Mouse (Mus musculus): Measurements from ENCODE around the gene Hspa4. TPM values are rescaled to one million over a fixed set of nuclear protein-coding genes. Genes with fewer than 3 reads are reported as not detected.
"Not testable (repeated sequence)": the region's sequence is repeated elsewhere in the genome, so short reads cannot be mapped to it uniquely, and the experiment has no call there.

Gene Hspa4
- total and polyA plus RNA-seq, 3 experiments: 184 to 585 (median 363) TPM

DNA sequence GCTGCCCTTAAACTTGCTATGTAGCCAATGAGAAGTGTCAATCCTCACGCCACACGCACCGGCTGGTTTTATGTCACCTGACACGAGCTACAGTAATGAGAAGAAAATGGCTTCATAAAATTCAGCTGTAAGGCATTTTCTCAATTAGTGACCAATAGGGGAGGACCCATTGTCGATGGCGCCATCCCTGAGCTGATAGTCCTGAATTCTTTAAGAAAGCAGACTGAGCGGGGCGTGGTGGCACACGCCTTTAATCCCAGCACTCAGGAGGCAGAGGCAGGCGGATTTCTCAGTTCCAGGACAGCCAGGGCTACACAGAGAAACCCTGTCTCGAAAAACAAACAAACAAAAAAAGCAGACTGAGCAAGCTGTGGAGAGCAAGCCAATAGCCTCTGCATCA is 9.4 kb downstream of the Hspa4 start:
- Histone ChIP-seq H3K27ac (ENCODE audit: insufficient read depth, low read depth) (no peak overlapping the region), H3K36me3 (replicated peaks in 1 of 2; ENCODE audit: control insufficient read depth in 1 of 2, insufficient read depth in 1 of 2, low read length in 1 of 2) (peaks cover 62 to 91% of the 10 kb centered on the region in 2 experiments), H3K4me3 (replicated peaks in 1 of 3; ENCODE audit: low read depth in 2 of 3, low read length in 2 of 3, poor library complexity in 1 of 3) (no peak overlapping the region), H3K4me1 (ENCODE audit: control insufficient read depth in 1 of 2, insufficient read depth in 2 of 2) (peaks cover 3 to 19% of the 10 kb centered on the region in 2 experiments; a peak in 2 of 4 replicates), H3K79me2 (replicated peaks; ENCODE audit: control insufficient read depth, extremely low read depth, insufficient read depth, poor library complexity, severe bottlenecking) (peaks cover 89% of the 10 kb centered on the region), H3K9me3 (replicated peaks; ENCODE audit: low read length) (no peaks in the 10 kb centered on the region), H3K27me3 (replicated peaks) (no peaks in the 10 kb centered on the region), H3K9ac (ENCODE audit: insufficient read depth, low read depth) (no peak overlapping the region), H3K4me2 (ENCODE audit: insufficient read depth, low read depth, poor library complexity, severe bottlenecking) (no peak overlapping the region)
- DNase-seq (ENCODE audit: extremely low read depth): no peak
- in situ Hi-C loops (cut with MboI; ENCODE audit: low pct_ligation_motif_present, low pct_unique_long_range_greater_than_20kb, low sequenced_read_pairs) (no loop called here), dilution Hi-C loops (cut with MboI; ENCODE audit: extremely low pct_ligation_motif_present, extremely low pct_unique_long_range_greater_than_20kb, low sequenced_read_pairs) (no loop called here)
- TF ChIP-seq ZNF384 (IDR thresholded peaks at IDR 0.05; ENCODE audit: low read depth, low read length): no peak
- no peak for TF ChIP-seq MXI1 (IDR thresholded peaks at IDR 0.05; ENCODE audit: low read depth, low read length)
- TF ChIP-seq ELF1 (IDR thresholded peaks at IDR 0.05; ENCODE audit: low read depth, low read length): no peak
- TF ChIP-seq IRF4 (IDR thresholded peaks at IDR 0.05; ENCODE audit: low read depth, low read length): no peak
- no peak for TF ChIP-seq EP300 (IDR thresholded peaks at IDR 0.05; ENCODE audit: low read length)
- TF ChIP-seq JUN (IDR thresholded peaks at IDR 0.05; ENCODE audit: insufficient read depth, low read depth, low read length): no peak

DNA sequence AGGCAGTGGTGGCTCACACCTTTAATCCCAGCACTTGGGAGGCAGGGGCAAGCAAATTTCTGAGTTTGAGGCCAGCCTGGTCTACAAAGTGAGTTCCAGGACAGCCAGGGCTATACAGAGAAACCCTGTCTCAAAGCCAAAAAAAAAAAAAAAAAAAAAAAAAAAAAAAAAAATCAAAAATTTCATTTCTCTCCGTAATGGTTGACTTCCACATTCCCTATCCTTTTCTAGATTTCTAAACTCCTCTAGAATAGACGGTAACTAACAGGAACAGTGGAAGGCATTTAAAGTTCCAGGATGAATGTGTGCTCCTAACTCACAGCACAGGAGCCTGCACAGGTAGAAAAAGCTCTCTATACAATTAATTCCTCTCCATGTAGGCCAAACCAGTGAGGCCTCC is 10.1 kb downstream of the Hspa4 start:
- in situ Hi-C loops (cut with MboI; ENCODE audit: low pct_ligation_motif_present, low pct_unique_long_range_greater_than_20kb, low sequenced_read_pairs); dilution Hi-C loops (cut with MboI; ENCODE audit: extremely low pct_ligation_motif_present, extremely low pct_unique_long_range_greater_than_20kb, low sequenced_read_pairs); H3K9me3 ChIP-seq (replicated peaks; ENCODE audit: low read length); H3K27me3 ChIP-seq (replicated peaks); H3K9ac ChIP-seq (ENCODE audit: insufficient read depth, low read depth); H3K4me3 ChIP-seq (replicated peaks in 1 of 3; ENCODE audit: low read depth in 2 of 3, low read length in 2 of 3, poor library complexity in 1 of 3); DNase-seq (ENCODE audit: extremely low read depth); H3K4me2 ChIP-seq (ENCODE audit: insufficient read depth, low read depth, poor library complexity, severe bottlenecking); H3K27ac ChIP-seq (ENCODE audit: insufficient read depth, low read depth): not testable (repeated sequence)
- H3K79me2 ChIP-seq (replicated peaks; ENCODE audit: control insufficient read depth, extremely low read depth, insufficient read depth, poor library complexity, severe bottlenecking): peaks cover 88% of the 10 kb centered on the region
- peaks cover 68 to 93% of the 10 kb centered on the region in 2 experiments for H3K36me3 ChIP-seq (replicated peaks in 1 of 2; ENCODE audit: control insufficient read depth in 1 of 2, insufficient read depth in 1 of 2, low read length in 1 of 2)
- H3K4me1 ChIP-seq (ENCODE audit: control insufficient read depth in 1 of 2, insufficient read depth in 2 of 2): peaks cover 3 to 14% of the 10 kb centered on the region in 2 experiments; a peak in 2 of 4 replicates
- TF ChIP-seq ZNF384 (IDR thresholded peaks at IDR 0.05; ENCODE audit: low read depth, low read length): 0 out of 2 replicates have a peak, but pooled peaks have one; percentile 22

DNA sequence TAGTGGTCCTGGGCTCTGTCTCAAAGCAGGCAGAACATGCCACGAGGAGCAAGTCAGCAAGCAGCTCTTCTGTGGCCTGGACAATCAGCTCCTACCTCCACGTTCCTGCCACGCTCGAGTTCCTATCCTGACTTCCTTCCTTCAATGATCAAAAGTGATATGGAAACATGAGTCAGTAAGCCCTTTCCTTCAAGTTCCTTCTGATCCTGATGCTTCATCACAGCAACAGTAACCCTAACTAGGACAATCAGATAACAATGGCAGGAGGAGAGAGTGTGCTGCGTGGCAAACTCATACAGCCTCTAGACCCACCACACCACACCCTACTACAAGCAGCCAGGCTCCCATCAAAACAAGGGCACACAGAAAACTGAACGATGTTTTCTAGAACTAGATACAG is 14.4 kb downstream of the Hspa4 start:
- in situ Hi-C loops (cut with MboI; ENCODE audit: low pct_ligation_motif_present, low pct_unique_long_range_greater_than_20kb, low sequenced_read_pairs): no loop called here
- no peak for DNase-seq (ENCODE audit: extremely low read depth)
- no peak overlapping the region for H3K9ac ChIP-seq (ENCODE audit: insufficient read depth, low read depth)
- H3K4me3 ChIP-seq (replicated peaks in 1 of 3; ENCODE audit: low read depth in 2 of 3, low read length in 2 of 3, poor library complexity in 1 of 3): no peak overlapping the region
- H3K79me2 ChIP-seq (replicated peaks; ENCODE audit: control insufficient read depth, extremely low read depth, insufficient read depth, poor library complexity, severe bottlenecking): peaks cover 74% of the 10 kb centered on the region
- peaks cover 0 to 3% of the 10 kb centered on the region in 2 experiments; a peak in 1 of 4 replicates for H3K4me1 ChIP-seq (ENCODE audit: control insufficient read depth in 1 of 2, insufficient read depth in 2 of 2)
- H3K36me3 ChIP-seq (replicated peaks in 1 of 2; ENCODE audit: control insufficient read depth in 1 of 2, insufficient read depth in 1 of 2, low read length in 1 of 2): peaks cover 82 to 97% of the 10 kb centered on the region in 2 experiments
- H3K4me2 ChIP-seq (ENCODE audit: insufficient read depth, low read depth, poor library complexity, severe bottlenecking): no peak overlapping the region
- no peak overlapping the region for H3K27ac ChIP-seq (ENCODE audit: insufficient read depth, low read depth)
- no peaks in the 10 kb centered on the region for H3K9me3 ChIP-seq (replicated peaks; ENCODE audit: low read length)
- H3K27me3 ChIP-seq (replicated peaks): no peaks in the 10 kb centered on the region
- no peak for TF ChIP-seq USF1 (IDR thresholded peaks at IDR 0.05; ENCODE audit: low read depth, low read length)
- no peak for TF ChIP-seq ZNF384 (IDR thresholded peaks at IDR 0.05; ENCODE audit: low read depth, low read length)
- TF ChIP-seq RAD21 (IDR thresholded peaks at IDR 0.05; ENCODE audit: low read depth, low read length): no peak
- no peak for TF ChIP-seq ZKSCAN1 (IDR thresholded peaks at IDR 0.05; ENCODE audit: borderline replicate concordance, low read depth, low read length)
- no peak for TF ChIP-seq GABPA (IDR thresholded peaks at IDR 0.05; ENCODE audit: insufficient replicate concordance, low read depth, low read length)
- TF ChIP-seq MEF2A (IDR thresholded peaks at IDR 0.05; ENCODE audit: borderline replicate concordance, low read depth, low read length): no peak
- no peak for TF ChIP-seq EP300 (IDR thresholded peaks at IDR 0.05; ENCODE audit: low read length)
- no peak for TF ChIP-seq ZC3H11A (IDR thresholded peaks at IDR 0.05; ENCODE audit: low read depth, low read length)
- no peak for TF ChIP-seq UBTF (IDR thresholded peaks at IDR 0.05; ENCODE audit: low read depth, low read length)
- no peak for TF ChIP-seq KAT2A (IDR thresholded peaks at IDR 0.05; ENCODE audit: insufficient replicate concordance, low read length)
- TF ChIP-seq POLR2AphosphoS2 (IDR thresholded peaks at IDR 0.05; ENCODE audit: low read depth, low read length): no peak
- TF ChIP-seq RCOR1 (conservative IDR thresholded peaks at IDR 0.05; ENCODE audit: low read depth, low read length): no peak
- no peak for TF ChIP-seq MAFK (IDR thresholded peaks at IDR 0.05; ENCODE audit: insufficient replicate concordance, low read length)
- TF ChIP-seq IRF4 (IDR thresholded peaks at IDR 0.05; ENCODE audit: low read depth, low read length): no peak
- TF ChIP-seq MAZ (IDR thresholded peaks at IDR 0.05; ENCODE audit: low read depth, low read length): no peak
- TF ChIP-seq CHD1 (IDR thresholded peaks at IDR 0.05; ENCODE audit: low read depth, low read length): no peak
- no peak for TF ChIP-seq ETS1 (conservative IDR thresholded peaks at IDR 0.05; ENCODE audit: low read depth, low read length)
- dilution Hi-C loops (cut with MboI; ENCODE audit: extremely low pct_ligation_motif_present, extremely low pct_unique_long_range_greater_than_20kb, low sequenced_read_pairs): no loop called here
